Mouse (Mus musculus) liver, embryonic 16.5 days (tissue): Measurements from ENCODE around the gene Ugt2b34. TPM values are rescaled to one million over a fixed set of nuclear protein-coding genes. Genes with fewer than 3 reads are reported as not detected.

Experiments used
- polyA plus RNA-seq: library from polyadenylated mRNA; unstranded; fragments of >200 nt; fragmentation: Nextera tagmentation; extraction: Ambion mirVana; gene quantifications from 2 replicates; pipeline ENCODE4 v1.2.1, GENCODE M21; 2015

The Ugt2b34 gene
- polyA plus RNA-seq, 1 experiment from 2014 or later = 74.2 TPM

Other genes with a start within 250 kb of the Ugt2b34 start
- not detected in 2 replicates for gene Tmprss11b, start 230.6 kb downstream of the Ugt2b34 start, polyA plus RNA-seq
- gene Tmprss11e, start 161.1 kb downstream of the Ugt2b34 start, polyA plus RNA-seq = not detected in 2 replicates
- 12.3 and 12.5 TPM in 2 replicates for gene Ythdc1, start 102.7 kb downstream of the Ugt2b34 start, polyA plus RNA-seq
- 1.0 and 1.3 TPM in 2 replicates for gene Ugt2b1, start 19.6 kb upstream of the Ugt2b34 start, polyA plus RNA-seq
- 1.1 and 1.3 TPM in 2 replicates for gene Ugt2b35, start 93.9 kb upstream of the Ugt2b34 start, polyA plus RNA-seq
- 47.2 and 47.8 TPM in 2 replicates for gene Ugt2b36, start 185.6 kb upstream of the Ugt2b34 start, polyA plus RNA-seq
- gene Ugt2b5, start 233.4 kb upstream of the Ugt2b34 start, polyA plus RNA-seq = 41.2 and 44.1 TPM in 2 replicates